Mouse (Mus musculus): ENCODE measurements around the gene Pycr2. TPM values are rescaled to one million over a fixed set of nuclear protein-coding genes. Genes with fewer than 3 reads are reported as not detected.
"Not testable (repeated sequence)": the region's sequence is repeated elsewhere in the genome, so short reads cannot be mapped to it uniquely, and the experiment has no call there.

The Pycr2 gene
- total RNA-seq, 2 experiments from 2014 or later, result 28.9 to 29.4 TPM

- DNase-seq (ENCODE audit: low spot score in 2 of 2), result no peak
These were observed 655 bp downstream of the Pycr2 start for GRCm38 (mm10) chr1:180904815-180905080.

GRCm38 (mm10) chr1:180905307-180905706 is 1.2 kb downstream of the Pycr2 start:
- no peak for DNase-seq (ENCODE audit: low spot score in 2 of 2)

GRCm38 (mm10) chr1:180905876-180906275 is 1.8 kb downstream of the Pycr2 start:
- DNase-seq (ENCODE audit: low spot score in 2 of 2), result no peak

- no peak for DNase-seq (ENCODE audit: low spot score in 2 of 2)
These were observed 2.5 kb downstream of the Pycr2 start for GRCm38 (mm10) chr1:180906461-180907147.

- no peak for DNase-seq (ENCODE audit: low spot score in 2 of 2)
These were observed 7.0 kb downstream of the Pycr2 start for GRCm38 (mm10) chr1:180911138-180911537.

- no peak for DNase-seq (ENCODE audit: low spot score in 2 of 2)
These were observed 7.7 kb downstream of the Pycr2 start for GRCm38 (mm10) chr1:180911653-180912287.

GRCm38 (mm10) chr1:180912792-180913191 is 8.7 kb downstream of the Pycr2 start:
- no peak for DNase-seq (ENCODE audit: low spot score in 2 of 2)

- no peak for DNase-seq (ENCODE audit: low spot score in 2 of 2)
These were observed 9.7 kb downstream of the Pycr2 start for GRCm38 (mm10) chr1:180913797-180914196.

- no peak for DNase-seq (ENCODE audit: low spot score in 2 of 2)
These were observed 12.3 kb downstream of the Pycr2 start for GRCm38 (mm10) chr1:180916425-180916824.

- no peak for DNase-seq (ENCODE audit: low spot score in 2 of 2)
These were observed 13.0 kb downstream of the Pycr2 start for GRCm38 (mm10) chr1:180917053-180917452.

GRCm38 (mm10) chr1:180919686-180920085 is 15.6 kb downstream of the Pycr2 start:
- DNase-seq (ENCODE audit: low spot score in 2 of 2), result no peak

- DNase-seq (ENCODE audit: low spot score in 2 of 2), result no peak
These were observed 18.4 kb downstream of the Pycr2 start for GRCm38 (mm10) chr1:180922273-180923048.

- no peak for DNase-seq (ENCODE audit: low spot score in 2 of 2)
These were observed 20.6 kb downstream of the Pycr2 start for GRCm38 (mm10) chr1:180924737-180925136.

GRCm38 (mm10) chr1:180926286-180926685 is 22.2 kb downstream of the Pycr2 start:
- DNase-seq (ENCODE audit: low spot score in 2 of 2), result no peak

- no peak for DNase-seq (ENCODE audit: low spot score in 2 of 2)
These were observed 25.5 kb downstream of the Pycr2 start for GRCm38 (mm10) chr1:180929599-180929998.

- DNase-seq (ENCODE audit: low spot score in 2 of 2), result no peak
These were observed 27.0 kb downstream of the Pycr2 start for GRCm38 (mm10) chr1:180931106-180931505.

- DNase-seq (ENCODE audit: low spot score in 2 of 2), result no peak
These were observed 29.6 kb downstream of the Pycr2 start for GRCm38 (mm10) chr1:180933659-180934058.

- DNase-seq (ENCODE audit: low spot score in 2 of 2), result no peak
These were observed 30.6 kb downstream of the Pycr2 start, which contains the start of gene Lefty1 for GRCm38 (mm10) chr1:180934467-180935419. Gene Lefty1, plus strand, starts transcription at chr1:180935022.

GRCm38 (mm10) chr1:180936610-180937398 is 32.7 kb downstream of the Pycr2 start:
- DNase-seq (ENCODE audit: low spot score in 2 of 2), result not testable (repeated sequence)

- DNase-seq (ENCODE audit: low spot score in 2 of 2), result not testable (repeated sequence)
These were observed 33.5 kb downstream of the Pycr2 start for GRCm38 (mm10) chr1:180937631-180938030.
